Comparison of ENCODE assay signal across 10 mouse cellular contexts in the genomic region with DNA sequence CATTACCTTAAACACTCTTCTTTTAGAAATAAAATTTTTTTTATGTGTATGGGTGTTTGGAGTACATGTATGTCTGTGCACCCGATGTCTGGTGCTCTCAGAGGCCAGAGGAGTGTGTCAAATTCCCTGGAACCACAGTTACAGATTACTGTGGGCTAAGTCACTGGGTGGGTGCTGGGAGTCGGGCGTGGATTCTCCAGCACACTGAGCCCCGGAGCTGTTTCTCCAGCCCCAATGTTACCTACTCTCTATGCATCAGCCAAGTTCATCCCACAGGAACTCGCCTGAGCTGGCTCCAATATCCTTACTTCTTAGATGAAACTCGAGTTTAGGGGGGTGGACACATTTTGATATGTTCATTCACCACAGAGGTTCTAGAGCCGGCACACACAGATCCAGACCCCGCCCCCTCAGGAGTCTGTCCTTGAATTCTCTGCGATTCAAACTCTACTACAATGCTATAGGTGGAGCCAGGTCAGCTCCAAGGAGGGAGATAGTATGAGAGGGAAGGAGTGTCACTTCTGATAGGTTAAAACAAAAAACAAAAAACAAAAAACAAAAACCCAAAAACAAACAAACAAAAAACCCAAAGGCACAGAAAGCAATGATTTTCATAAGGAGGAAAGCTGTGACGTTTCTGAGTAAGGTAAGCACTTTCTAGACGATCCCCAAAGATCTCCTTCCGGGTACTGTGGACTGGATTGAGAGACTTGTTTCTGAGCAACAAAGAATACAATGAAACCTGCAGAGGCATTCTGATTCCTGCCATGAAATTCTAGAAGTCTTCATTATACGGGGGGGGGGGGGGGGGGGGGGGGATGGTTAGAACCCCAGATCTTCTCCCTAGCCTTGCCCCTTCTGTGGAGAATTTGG. TPM values are rescaled to one million over a fixed set of nuclear protein-coding genes. Genes with fewer than 3 reads are reported as not detected.
DNase-seq lines count a peak whose midpoint lies in the region; ATAC-seq and TF ChIP-seq lines count a peak whose summit lies in the region.
"Had no signal": no experiment of that assay in that cellular context is flagged by ENCODE, and none has a peak within 500 bp of the region (broad histone marks: within the 10 kb centered on the region; RNA-seq: fewer than 3 reads in every experiment).

No protein-coding gene starts in this region.

- H3K36me3 ChIP-seq in kidney, embryonic 16.5 days (ENCODE audit: insufficient read depth, low read length), result no peaks in the 10 kb centered on the region
- no peaks in the 10 kb centered on the region for H3K36me3 ChIP-seq in hindbrain, embryonic 16.5 days (ENCODE audit: control insufficient read depth, insufficient read depth, low read length)
- H3K36me3 ChIP-seq in midbrain, postnatal 0 days (ENCODE audit: insufficient read depth, low read length), result no peaks in the 10 kb centered on the region
- H3K36me3 ChIP-seq: neural tube, embryonic 12.5 days had no signal

- H3K4me3 ChIP-seq in kidney, embryonic 16.5 days (ENCODE audit: low read length), result no peak overlapping the region
- no peak overlapping the region for H3K4me3 ChIP-seq in hindbrain, embryonic 16.5 days (ENCODE audit: low read length)
- H3K4me3 ChIP-seq in midbrain, postnatal 0 days (ENCODE audit: low read depth, low read length), result no peak overlapping the region
- H3K4me3 ChIP-seq: gastrocnemius, adult 2 months; neural tube, embryonic 12.5 days had no signal

- no peaks in the 10 kb centered on the region for H3K27me3 ChIP-seq in kidney, embryonic 16.5 days (ENCODE audit: insufficient read depth, low read length)
- no peaks in the 10 kb centered on the region for H3K27me3 ChIP-seq in hindbrain, embryonic 16.5 days (replicated peaks; ENCODE audit: control insufficient read depth, insufficient read depth, low read length)
- H3K27me3 ChIP-seq in midbrain, postnatal 0 days (ENCODE audit: insufficient read depth, low read length), result no peaks in the 10 kb centered on the region
- H3K27me3 ChIP-seq: neural tube, embryonic 12.5 days had no signal

- H3K27ac ChIP-seq in kidney, embryonic 16.5 days (ENCODE audit: low read length), result no peak overlapping the region
- H3K27ac ChIP-seq in hindbrain, embryonic 16.5 days (ENCODE audit: low read depth, low read length), result no peak overlapping the region
- no peak overlapping the region for H3K27ac ChIP-seq in midbrain, postnatal 0 days (ENCODE audit: low read depth, low read length)
- H3K27ac ChIP-seq: gastrocnemius, adult 2 months; neural tube, embryonic 12.5 days had no signal

- peak overlapping the region; percentile 6; the same call in 1 of the 2 replicates for H3K4me2 ChIP-seq in kidney, embryonic 16.5 days (replicated peaks; ENCODE audit: low read depth, low read length)
- peak overlapping the region; percentile 22 for H3K4me2 ChIP-seq in hindbrain, embryonic 16.5 days (ENCODE audit: low read length)
- H3K4me2 ChIP-seq in midbrain, postnatal 0 days (ENCODE audit: low read depth, low read length, poor library complexity, severe bottlenecking), result 0 out of 2 replicates have a peak overlapping the region, but pooled peaks have one; percentile 2
- H3K4me2 ChIP-seq: neural tube, embryonic 12.5 days had no signal

- no peaks in the 10 kb centered on the region for H3K9me3 ChIP-seq in kidney, embryonic 16.5 days (ENCODE audit: low read length)
- H3K9me3 ChIP-seq in hindbrain, embryonic 16.5 days (ENCODE audit: control insufficient read depth, low read length), result no peaks in the 10 kb centered on the region
- H3K9me3 ChIP-seq in midbrain, postnatal 0 days (ENCODE audit: low read length), result no peaks in the 10 kb centered on the region
- H3K9me3 ChIP-seq: neural tube, embryonic 12.5 days had no signal

- H3K9ac ChIP-seq in kidney, embryonic 16.5 days (replicated peaks; ENCODE audit: low read length), result no peak overlapping the region
- H3K9ac ChIP-seq in hindbrain, embryonic 16.5 days (ENCODE audit: low read depth, low read length), result no peak overlapping the region
- H3K9ac ChIP-seq in midbrain, postnatal 0 days (replicated peaks; ENCODE audit: low read length, poor library complexity, severe bottlenecking), result no peak overlapping the region
- H3K9ac ChIP-seq: neural tube, embryonic 12.5 days had no signal

- DNase-seq in kidney, adult 9 months, result no peak
- peak; percentile 77 for DNase-seq in R1 (ENCODE audit: low read depth, low spot score)
- DNase-seq in midbrain, postnatal 0 days (ENCODE audit: low spot score), result peak; percentile 17
- DNase-seq in urinary bladder, postnatal 10 days (ENCODE audit: low spot score), result no peak
- DNase-seq in lung, postnatal 10 days, result no peak
- DNase-seq: cerebellum, postnatal 10 days; gastrocnemius, adult 2 months had no signal

- no peak for ATAC-seq in kidney, embryonic 16.5 days (ENCODE audit: low FRiP score, low TSS enrichment)
- no peak for ATAC-seq in hindbrain, embryonic 16.5 days
- no peak for ATAC-seq in midbrain, postnatal 0 days (ENCODE audit: low FRiP score)

- 49% methylated on average over 13 of the region's 13 CpGs for whole genome bisulfite sequencing in kidney, embryonic 16.5 days
- 38% methylated on average over 13 of the region's 13 CpGs for WGBS in hindbrain, embryonic 16.5 days
- 37% methylated on average over 12 of the region's 13 CpGs for WGBS in midbrain, postnatal 0 days

- no peak for TF ChIP-seq CTCF in midbrain, postnatal 0 days (IDR thresholded peaks at IDR 0.05)

- no peaks in the 10 kb centered on the region for H3K4me1 ChIP-seq in kidney, embryonic 16.5 days (ENCODE audit: insufficient read depth, low read length)
- no peaks in the 10 kb centered on the region for H3K4me1 ChIP-seq in hindbrain, embryonic 16.5 days (ENCODE audit: control insufficient read depth, insufficient read depth, low read depth, low read length)
- no peaks in the 10 kb centered on the region for H3K4me1 ChIP-seq in midbrain, postnatal 0 days (ENCODE audit: insufficient read depth, low read length)
- H3K4me1 ChIP-seq: neural tube, embryonic 12.5 days had no signal

RNA-seq across cellular contexts. Expression of a gene that starts 25.5 kb away (rescaled TPM):
- 18.0 and 19.7 TPM in 2 replicates for polyA plus RNA-seq in kidney, embryonic 16.5 days (2015; fragmentation: Nextera tagmentation; extraction: Ambion mirVana)
- 16.5 and 22.1 TPM in 2 replicates for polyA plus RNA-seq in hindbrain, embryonic 16.5 days (2015; fragmentation: Nextera tagmentation; extraction: Ambion mirVana)
- total RNA-seq in midbrain, postnatal 0 days (2014; rRNA removed), result 20.3 and 23.4 TPM in 2 replicates
- polyA plus RNA-seq in midbrain, postnatal 0 days (2015; fragmentation: Nextera tagmentation; extraction: Ambion mirVana), result 15.2 and 17.3 TPM in 2 replicates

RNA-seq across cellular contexts. Expression of a gene that starts 50.5 kb away (rescaled TPM):
- polyA plus RNA-seq in kidney, embryonic 16.5 days (2015; fragmentation: Nextera tagmentation; extraction: Ambion mirVana), result 67.3 and 70.7 TPM in 2 replicates
- polyA plus RNA-seq in hindbrain, embryonic 16.5 days (2015; fragmentation: Nextera tagmentation; extraction: Ambion mirVana), result 82.9 and 83.3 TPM in 2 replicates
- 79.0 and 90.4 TPM in 2 replicates for total RNA-seq in midbrain, postnatal 0 days (2014; rRNA removed)
- 104 and 107 TPM in 2 replicates for polyA plus RNA-seq in midbrain, postnatal 0 days (2015; fragmentation: Nextera tagmentation; extraction: Ambion mirVana)

Comparison
In these comparisons a context has a peak if more than half of its experiments do, and no peak if none do; other contexts are left out.
1. DNase-seq: peak in R1 (single experiment) and midbrain, postnatal 0 days (single experiment); none in kidney, adult 9 months (single experiment), urinary bladder, postnatal 10 days (single experiment) and lung, postnatal 10 days (single experiment).
2. Peak in every context shown above with its lines, with median percentiles within 50 percentile points of each other: H3K4me2 ChIP-seq.